Mouse (Mus musculus) midbrain, embryonic 13.5 days (tissue): ENCODE results near the gene Pla2g6. TPM values are rescaled to one million over a fixed set of nuclear protein-coding genes. Genes with fewer than 3 reads are reported as not detected.
A peak's percentile ranks its signal among the peaks of the same experiment; 100 is the strongest.

Experiments used
- ATAC-seq: fragments of 200-750 bp; cut with Nextera tagmentation; 2 replicates; pipeline ENCODE4 v1.8.0; 2017; ENCODE audit warnings: mild to moderate bottlenecking, moderate TSS enrichment, moderate library complexity
- H3K27ac ChIP-seq: fragments of 300-500 bp; sonication (generic); 2 replicates; pipeline ENCODE4 v1.5.1; 2015; ENCODE audit warnings: inconsistent platforms, mild to moderate bottlenecking, moderate library complexity
- H3K27me3 ChIP-seq: fragments of 300-500 bp; sonication (generic); 2 replicates; pipeline ENCODE4 v1.6.1; 2015; ENCODE audit warnings: mild to moderate bottlenecking, inconsistent platforms
- H3K36me3 ChIP-seq: fragments of 300-500 bp; sonication (generic); 2 replicates; pipeline ENCODE4 v1.6.1; 2015; ENCODE audit warnings: mild to moderate bottlenecking, inconsistent platforms
- H3K4me1 ChIP-seq: fragments of 300-500 bp; sonication (generic); replicated peaks from 2 replicates; pipeline ENCODE4 v1.6.1; 2015; ENCODE audit warnings: inconsistent platforms
- H3K4me2 ChIP-seq: fragments of 300-500 bp; sonication (generic); replicated peaks from 2 replicates; pipeline ENCODE4 v1.6.1; 2015; ENCODE audit warnings: moderate library complexity, mild to moderate bottlenecking, inconsistent platforms
- H3K4me3 ChIP-seq: fragments of 300-500 bp; sonication (generic); replicated peaks from 2 replicates; pipeline ENCODE4 v1.5.1; 2015; ENCODE audit warnings: mild to moderate bottlenecking, inconsistent platforms
- H3K9ac ChIP-seq: fragments of 300-500 bp; sonication (generic); replicated peaks from 2 replicates; pipeline ENCODE4 v1.6.1; 2015; ENCODE audit warnings: mild to moderate bottlenecking, inconsistent platforms
- H3K9me3 ChIP-seq: fragments of 300-500 bp; sonication (generic); 2 replicates; pipeline ENCODE4 v1.6.1; 2016; ENCODE audit warnings: mild to moderate bottlenecking, inconsistent platforms
- WGBS: fragments of 180-500 bp; shearing (Covaris S2); methylation state at CpG from one replicate; pipeline ENCODE4 v1.1.7; 2015; 5-methylcytosine and 5-hydroxymethylcytosine counted together
- polyA plus RNA-seq: library from polyadenylated mRNA; unstranded; fragments of >200 nt; fragmentation: Nextera tagmentation; extraction: Ambion mirVana; gene quantifications from 2 replicates; pipeline ENCODE4 v1.2.1, GENCODE M21; 2015

The Pla2g6 gene
- polyA plus RNA-seq, 1 experiment from 2014 or later, result 43.3 TPM

DNA sequence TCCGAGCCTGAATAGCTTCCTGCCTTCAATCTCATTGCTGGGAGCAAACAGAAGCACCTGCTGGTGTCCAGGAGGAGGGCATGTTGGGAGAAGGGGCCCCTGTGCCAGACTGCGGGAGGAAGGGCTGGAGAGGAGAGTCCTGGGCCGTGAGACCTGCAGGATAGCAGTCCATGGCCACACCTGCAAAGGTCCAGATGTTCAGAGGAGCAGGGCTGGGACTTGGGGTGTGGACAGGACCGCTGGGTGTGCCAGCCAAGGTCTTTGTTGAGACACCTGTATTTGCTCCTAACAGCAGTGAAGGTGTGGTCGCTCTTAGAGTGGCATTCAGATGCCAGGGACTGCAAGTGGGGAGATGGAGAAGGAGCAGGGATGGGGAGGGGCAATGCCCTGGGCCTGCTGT is 45.8 kb downstream of the Pla2g6 start:
- Histone ChIP-seq H3K36me3 (peaks cover 15% of the 10 kb centered on the region), H3K9me3 (no peaks in the 10 kb centered on the region), H3K27me3 (no peaks in the 10 kb centered on the region), H3K4me3 (no peak overlapping the region), H3K4me1 (no peaks in the 10 kb centered on the region), H3K9ac (no peak overlapping the region), H3K4me2 (no peak overlapping the region), H3K27ac (no peak overlapping the region)
- no peak for ATAC-seq
- WGBS, result 87% methylated on average over 5 of the region's 5 CpGs

DNA sequence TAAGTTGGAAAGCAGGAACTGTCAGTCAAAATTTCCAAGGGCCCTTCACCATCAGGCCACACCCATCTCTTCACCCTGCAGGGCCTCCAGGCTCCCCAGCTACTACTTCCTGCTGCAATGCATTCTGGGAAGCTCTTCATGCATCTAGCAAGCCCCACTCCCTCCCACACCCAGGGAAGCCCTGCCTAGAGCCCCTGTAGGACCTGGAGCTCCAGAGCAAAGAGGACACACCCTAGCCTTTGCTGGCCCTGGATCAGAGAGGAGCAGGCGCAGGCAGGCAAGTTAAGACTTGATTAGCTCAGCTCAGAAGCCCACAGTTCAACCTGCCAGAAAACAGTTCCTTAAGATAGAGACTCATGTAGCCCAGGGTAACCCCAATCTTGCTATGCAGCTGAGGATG is 46.8 kb downstream of the Pla2g6 start:
- 100% methylated on average over 1 of the region's 1 CpGs for WGBS
- ATAC-seq, result no peak

DNA sequence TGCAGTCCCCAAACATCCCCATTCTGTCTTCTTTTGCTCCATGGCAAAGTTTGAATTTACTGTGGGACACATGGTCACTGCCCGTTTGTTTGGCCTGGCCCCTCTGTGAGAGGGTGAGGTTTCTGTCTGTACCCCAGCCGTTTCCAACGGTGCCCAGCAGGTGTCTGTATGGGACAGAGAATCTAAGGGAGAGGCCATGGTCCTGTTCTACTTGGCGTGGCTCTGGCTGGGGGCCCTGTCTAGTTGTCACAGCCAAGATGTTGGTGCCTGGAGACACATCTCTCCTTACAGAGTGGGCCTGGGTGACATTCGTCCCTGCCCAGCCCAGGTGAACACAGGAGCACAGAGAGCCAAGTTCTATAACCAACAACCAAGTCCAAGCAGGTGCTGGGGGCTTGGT is 47.3 kb downstream of the Pla2g6 start:
- 66% methylated on average over 5 of the region's 5 CpGs for WGBS
- no peak overlapping the region for H3K4me2 ChIP-seq
- peaks cover under 1% of the 10 kb centered on the region; the same call in 1 of the 2 replicates for H3K36me3 ChIP-seq
- no peak for ATAC-seq
- H3K27ac ChIP-seq, result no peak overlapping the region
- H3K4me1 ChIP-seq, result no peaks in the 10 kb centered on the region
- H3K9ac ChIP-seq, result no peak overlapping the region
- H3K27me3 ChIP-seq, result no peaks in the 10 kb centered on the region
- no peak overlapping the region for H3K4me3 ChIP-seq
- no peaks in the 10 kb centered on the region for H3K9me3 ChIP-seq

More for the DNA sequence above, 46.8 kb downstream of the Pla2g6 start:
- no peak overlapping the region for H3K27ac ChIP-seq
- no peaks in the 10 kb centered on the region for H3K27me3 ChIP-seq
- no peaks in the 10 kb centered on the region for H3K9me3 ChIP-seq
- peaks cover 5% of the 10 kb centered on the region for H3K36me3 ChIP-seq
- no peak overlapping the region for H3K9ac ChIP-seq
- no peaks in the 10 kb centered on the region for H3K4me1 ChIP-seq
- no peak overlapping the region for H3K4me2 ChIP-seq
- no peak overlapping the region for H3K4me3 ChIP-seq

DNA sequence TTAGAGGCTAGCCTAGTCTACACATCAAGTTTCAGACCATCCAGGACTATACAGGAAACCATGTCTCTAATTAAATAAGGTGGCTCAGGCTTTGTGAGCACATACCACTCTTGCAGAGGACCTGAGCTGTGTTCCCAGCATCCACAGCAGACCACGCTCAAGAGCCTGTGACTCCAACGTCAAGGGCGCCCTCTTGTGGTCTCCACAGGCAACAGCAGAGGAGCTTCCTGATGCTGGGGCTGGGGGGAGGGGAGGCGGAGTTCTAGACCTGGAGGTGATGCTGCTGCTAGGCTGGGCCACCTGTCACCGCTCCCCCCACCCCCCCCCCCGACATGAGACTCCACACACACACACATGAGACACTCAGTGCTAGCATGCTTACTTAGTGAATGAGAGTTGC is 48.0 kb downstream of the Pla2g6 start:
- 21% methylated on average over 6 of the region's 6 CpGs for WGBS
- Histone ChIP-seq H3K27me3 (no peaks in the 10 kb centered on the region), H3K4me1 (no peaks in the 10 kb centered on the region), H3K9ac (no peak overlapping the region), H3K4me3 (no peak overlapping the region), H3K36me3 (no peaks in the 10 kb centered on the region), H3K4me2 (no peak overlapping the region), H3K27ac (no peak overlapping the region), H3K9me3 (no peaks in the 10 kb centered on the region)
- ATAC-seq, result no peak

DNA sequence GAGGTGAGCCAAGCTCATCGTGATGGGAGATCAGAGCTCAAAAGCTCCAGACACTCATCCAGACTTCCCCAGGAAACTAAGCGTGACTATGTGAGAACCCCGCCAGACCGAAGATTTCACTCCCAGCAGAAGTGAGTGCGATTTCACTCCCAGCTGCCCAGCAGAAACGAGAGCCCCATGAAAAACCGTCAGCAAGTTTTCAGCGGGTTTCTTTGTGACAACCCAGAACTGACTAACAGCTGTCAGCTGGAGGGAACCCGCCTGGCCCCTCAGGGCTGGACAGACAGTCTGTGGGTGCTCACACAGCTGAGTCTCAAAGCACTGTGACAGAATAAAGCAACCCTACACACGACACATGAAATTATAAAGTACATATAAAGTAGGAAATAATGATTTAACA is 50.5 kb downstream of the Pla2g6 start:
- Histone ChIP-seq H3K4me2 (no peak overlapping the region), H3K27ac (no peak overlapping the region), H3K9me3 (no peaks in the 10 kb centered on the region), H3K4me3 (no peak overlapping the region), H3K36me3 (no peaks in the 10 kb centered on the region), H3K9ac (no peak overlapping the region), H3K27me3 (0 out of 2 replicates have a peak, but pooled peaks cover 5% of the 10 kb centered on the region), H3K4me1 (no peaks in the 10 kb centered on the region)
- no peak for ATAC-seq
- 72% methylated on average over 10 of the region's 10 CpGs for WGBS

DNA sequence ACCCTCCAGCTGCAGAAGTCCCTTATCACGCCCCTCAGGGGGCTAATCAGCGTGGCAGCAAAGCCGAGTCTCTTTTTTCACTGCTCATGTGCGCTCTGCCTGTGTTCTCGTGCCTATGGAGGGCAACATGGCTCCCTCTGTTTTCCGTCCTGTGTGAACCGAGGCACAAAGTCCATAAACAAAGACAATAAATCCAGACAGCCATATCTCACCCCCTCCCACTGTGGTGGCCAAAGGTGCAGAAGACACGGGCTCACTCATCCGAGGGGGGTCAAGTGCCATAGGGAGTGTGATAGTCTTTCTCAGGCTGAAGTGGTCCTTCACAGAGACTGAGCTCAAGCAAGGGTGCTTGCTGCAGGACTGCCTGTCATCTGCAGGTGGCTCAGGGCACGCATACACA is 55.2 kb downstream of the Pla2g6 start:
- ATAC-seq, result no peak
- WGBS, result 48% methylated on average over 10 of the region's 10 CpGs
- Histone ChIP-seq H3K4me2 (no peak overlapping the region), H3K4me1 (peaks cover 9% of the 10 kb centered on the region), H3K9me3 (no peaks in the 10 kb centered on the region), H3K9ac (no peak overlapping the region), H3K4me3 (no peak overlapping the region), H3K27ac (no peak overlapping the region), H3K36me3 (no peaks in the 10 kb centered on the region), H3K27me3 (peaks cover 5% of the 10 kb centered on the region; the same call in 1 of the 2 replicates)

DNA sequence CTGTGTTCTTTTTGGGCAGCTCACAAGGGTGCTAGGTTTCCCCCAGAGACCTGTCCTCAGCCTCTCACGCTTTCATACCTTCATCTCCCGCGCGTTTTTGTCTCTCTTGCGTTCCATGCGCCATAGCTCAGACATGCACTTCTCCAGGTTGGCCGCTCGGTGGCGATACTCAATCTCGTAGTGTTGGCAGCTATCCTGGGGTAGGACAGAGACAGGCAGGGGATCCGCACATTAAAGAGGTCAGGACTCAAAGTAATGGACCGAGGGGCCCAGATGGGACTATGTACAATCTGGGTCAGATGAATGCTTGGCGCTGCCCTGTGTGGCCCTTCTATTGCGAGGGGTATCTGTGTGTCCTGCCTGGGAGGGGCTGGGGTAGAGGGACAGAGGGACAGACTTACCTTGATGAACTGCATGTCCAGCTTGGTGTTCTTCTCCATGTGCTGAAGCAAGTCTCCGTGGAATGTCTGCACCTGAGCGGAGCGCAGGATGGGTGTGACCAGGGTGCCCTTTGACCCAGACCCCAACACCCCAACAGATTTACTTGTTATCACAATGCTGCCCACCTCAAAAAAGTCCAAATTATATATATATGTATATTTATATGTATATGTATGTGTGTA is 57.0 kb downstream of the Pla2g6 start:
- peak overlapping the region; percentile 59 for H3K9ac ChIP-seq
- WGBS, result 15% methylated on average over 17 of the region's 17 CpGs
- peak; percentile 53 for ATAC-seq

DNA sequence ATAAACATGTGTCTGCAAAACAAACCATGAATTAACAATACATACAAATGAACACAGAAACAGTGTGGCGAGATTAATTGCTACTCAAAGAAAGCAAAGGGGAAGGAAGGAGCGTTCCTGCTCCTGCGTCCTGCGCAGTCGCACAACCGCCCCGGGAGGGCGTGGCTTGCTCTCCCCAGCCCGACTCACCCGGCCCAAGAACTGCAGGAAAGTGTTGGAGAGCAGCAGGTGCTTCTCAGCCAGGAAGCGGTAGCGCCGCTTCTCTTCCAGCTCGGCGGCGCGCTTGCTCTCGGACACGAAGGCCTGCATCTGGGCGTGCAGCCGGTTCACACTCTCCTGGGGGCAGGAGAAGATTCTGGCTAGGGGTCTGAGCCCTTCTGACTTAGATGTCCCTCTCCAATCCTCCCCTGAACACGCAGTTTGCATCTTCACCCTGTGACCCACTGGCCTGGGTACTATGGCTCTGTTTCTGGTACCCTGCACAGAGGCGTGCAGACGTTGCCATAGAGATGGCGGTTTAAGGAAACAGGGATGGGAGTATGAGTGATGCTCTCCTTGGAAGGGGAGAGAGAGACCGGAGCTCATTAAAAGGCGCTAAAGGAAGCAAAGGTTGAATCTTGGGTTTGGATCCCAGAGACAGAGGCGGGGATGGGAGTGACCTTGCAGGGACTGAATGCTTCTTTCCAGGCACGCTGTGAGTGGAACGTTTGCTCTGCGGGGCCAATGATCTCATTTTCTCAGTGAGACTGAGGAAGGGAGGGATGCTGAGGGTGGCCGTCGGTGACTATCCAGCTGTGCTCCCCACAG is 57.7 kb downstream of the Pla2g6 start:
- H3K4me3 ChIP-seq, result peak overlapping the region; percentile 42
- ATAC-seq, result peak; percentile 81
- no peaks in the 10 kb centered on the region for H3K36me3 ChIP-seq
- H3K27ac ChIP-seq, result no peak overlapping the region
- H3K9ac ChIP-seq, result peak overlapping the region; percentile 59
- H3K4me2 ChIP-seq, result peak overlapping the region; percentile 83
- no peaks in the 10 kb centered on the region for H3K9me3 ChIP-seq
- H3K27me3 ChIP-seq, result peaks cover 13% of the 10 kb centered on the region
- under 1% methylated on average over 30 of the region's 33 CpGs for WGBS
- H3K4me1 ChIP-seq, result peaks cover 9% of the 10 kb centered on the region

More for the DNA sequence above, 57.0 kb downstream of the Pla2g6 start:
- Histone ChIP-seq H3K4me3 (peak overlapping the region; percentile 42), H3K36me3 (no peaks in the 10 kb centered on the region), H3K9me3 (no peaks in the 10 kb centered on the region), H3K27me3 (peaks cover 10% of the 10 kb centered on the region), H3K4me2 (peak overlapping the region; percentile 83), H3K27ac (no peak overlapping the region), H3K4me1 (peaks cover 9% of the 10 kb centered on the region)

DNA sequence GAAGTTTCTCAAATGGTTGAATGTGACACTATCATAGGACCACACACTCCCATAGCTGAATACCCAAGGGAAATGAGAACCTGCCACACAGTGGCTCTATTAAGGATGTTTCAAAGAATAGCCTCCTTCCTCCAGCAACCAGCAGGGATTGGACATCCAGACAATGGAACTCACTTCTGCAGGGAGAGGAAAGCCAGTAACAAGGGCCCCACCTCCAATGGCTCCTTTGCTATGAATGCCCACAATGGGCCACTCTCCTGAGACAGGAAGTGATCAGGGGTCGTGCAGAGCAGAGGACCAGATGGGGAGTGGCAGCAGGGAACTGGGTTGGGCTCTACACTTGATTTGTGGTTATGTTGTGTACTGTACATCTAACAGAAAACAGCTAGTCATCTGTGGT is 59.7 kb downstream of the Pla2g6 start:
- Histone ChIP-seq H3K9ac (no peak overlapping the region), H3K9me3 (no peaks in the 10 kb centered on the region), H3K27ac (no peak overlapping the region), H3K4me2 (no peak overlapping the region), H3K27me3 (peaks cover 12% of the 10 kb centered on the region), H3K4me3 (no peak overlapping the region), H3K36me3 (no peaks in the 10 kb centered on the region), H3K4me1 (peaks cover 9% of the 10 kb centered on the region)
- no peak for ATAC-seq
- 44% methylated on average over 1 of the region's 1 CpGs for WGBS

DNA sequence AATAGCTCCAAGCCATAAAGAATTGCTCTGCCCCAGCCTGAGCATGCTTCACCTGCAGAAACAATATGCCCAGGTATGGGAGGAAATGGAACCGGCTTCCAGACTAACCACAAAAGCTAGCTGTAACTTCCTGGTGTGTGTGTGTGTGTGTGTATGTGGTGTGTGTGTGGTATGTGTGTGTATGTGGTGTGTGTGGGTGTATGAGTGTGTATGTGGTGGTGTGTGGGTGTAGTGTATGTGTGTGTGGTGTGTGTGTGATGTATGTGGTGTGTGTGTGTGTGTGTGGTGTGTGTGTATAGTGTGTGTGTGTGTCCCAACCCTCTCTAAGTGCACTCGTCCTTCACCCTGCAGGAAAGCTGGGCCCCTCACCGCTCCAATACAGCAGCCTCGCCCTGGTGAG is 62.8 kb downstream of the Pla2g6 start:
- no peak overlapping the region for H3K4me2 ChIP-seq
- H3K9ac ChIP-seq, result no peak overlapping the region
- H3K27ac ChIP-seq, result no peak overlapping the region
- ATAC-seq, result no peak
- peaks cover 21% of the 10 kb centered on the region for H3K4me1 ChIP-seq
- no peak overlapping the region for H3K4me3 ChIP-seq
- no peaks in the 10 kb centered on the region for H3K36me3 ChIP-seq
- WGBS, result 88% methylated on average over 4 of the region's 4 CpGs
- peaks cover 40% of the 10 kb centered on the region for H3K27me3 ChIP-seq
- H3K9me3 ChIP-seq, result no peaks in the 10 kb centered on the region

DNA sequence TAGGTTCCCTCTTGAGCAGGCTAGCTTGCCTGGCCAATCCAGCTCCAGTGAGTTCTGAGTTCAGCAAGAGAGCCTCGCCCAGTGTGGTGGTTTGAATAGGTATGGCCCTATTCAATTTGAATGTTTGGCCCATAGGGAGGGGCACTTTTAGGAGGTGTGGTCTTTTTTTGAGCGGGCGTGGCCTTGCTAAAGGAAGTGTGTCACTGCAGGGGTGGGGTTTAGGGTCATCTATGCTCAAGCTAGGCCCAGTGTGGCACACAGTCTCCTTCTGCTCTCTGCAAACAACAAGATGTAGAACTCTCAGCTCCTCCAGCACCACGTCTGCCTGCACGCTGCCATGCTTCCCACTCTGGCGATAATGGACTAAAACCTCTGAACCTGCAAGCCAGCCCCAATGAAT is 64.5 kb downstream of the Pla2g6 start:
- H3K27ac ChIP-seq, result no peak overlapping the region
- WGBS, result 89% methylated on average over 6 of the region's 6 CpGs
- no peak for ATAC-seq
- H3K27me3 ChIP-seq, result peaks cover 56% of the 10 kb centered on the region
- no peaks in the 10 kb centered on the region for H3K9me3 ChIP-seq
- no peak overlapping the region for H3K4me2 ChIP-seq
- no peak overlapping the region for H3K9ac ChIP-seq
- no peak overlapping the region for H3K4me3 ChIP-seq
- peaks cover 19% of the 10 kb centered on the region for H3K4me1 ChIP-seq
- no peaks in the 10 kb centered on the region for H3K36me3 ChIP-seq

DNA sequence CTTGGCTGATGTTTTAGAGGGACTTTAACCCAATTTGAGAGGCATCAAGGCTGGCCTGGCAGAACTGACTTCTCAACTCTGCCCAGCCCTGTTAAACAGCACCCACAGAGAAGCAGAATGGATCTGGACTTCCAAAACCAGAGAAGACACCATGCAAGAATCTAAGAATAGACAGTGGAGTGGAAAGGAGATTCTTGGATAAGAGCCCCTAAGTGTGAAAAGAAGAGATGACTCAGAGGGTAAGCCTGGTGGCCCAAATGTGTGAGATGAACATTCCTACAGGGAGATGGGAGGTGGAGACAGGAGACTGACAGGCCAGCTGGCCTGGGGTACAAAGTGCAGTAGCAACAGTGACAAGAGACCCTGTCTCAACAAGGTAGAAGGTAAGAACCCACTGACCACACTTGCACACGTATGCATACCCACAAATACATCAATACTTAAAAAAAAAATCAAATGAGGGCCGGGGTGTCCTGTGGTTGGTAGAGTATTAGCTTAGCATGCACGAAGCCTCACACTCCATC is 65.3 kb downstream of the Pla2g6 start:
- peaks cover 61% of the 10 kb centered on the region for H3K27me3 ChIP-seq
- ATAC-seq, result no peak

More for the DNA sequence above, 65.3 kb downstream of the Pla2g6 start:
- Histone ChIP-seq H3K4me1 (peaks cover 19% of the 10 kb centered on the region), H3K9me3 (no peaks in the 10 kb centered on the region), H3K4me2 (no peak overlapping the region), H3K27ac (no peak overlapping the region), H3K36me3 (no peaks in the 10 kb centered on the region), H3K4me3 (no peak overlapping the region), H3K9ac (no peak overlapping the region)
- WGBS, result 94% methylated on average over 3 of the region's 3 CpGs
